Comparison of ENCODE assay signal across 8 mouse cellular contexts in genomic region chr8:119843444-119843843, GRCm38 (mm10). TPM values are rescaled to one million over a fixed set of nuclear protein-coding genes. Genes with fewer than 3 reads are reported as not detected.
A peak's percentile ranks its signal among the peaks of the same experiment; 100 is the strongest.
DNase-seq lines count a peak whose midpoint lies in the region; ATAC-seq and TF ChIP-seq lines count a peak whose summit lies in the region.

No protein-coding gene starts in this region.

- no peaks in the 10 kb centered on the region for H3K36me3 ChIP-seq in midbrain, embryonic 14.5 days (ENCODE audit: control insufficient read depth, insufficient read depth, low read length)
- no peaks in the 10 kb centered on the region for H3K36me3 ChIP-seq in midbrain, embryonic 13.5 days
- H3K36me3 ChIP-seq in liver, embryonic 13.5 days = no peaks in the 10 kb centered on the region

- ATAC-seq in midbrain, embryonic 14.5 days (ENCODE audit: low FRiP score, low TSS enrichment) = no peak
- ATAC-seq in midbrain, embryonic 13.5 days = no peak
- ATAC-seq in activated CD4-positive, CD25-positive, alpha-beta regulatory T cell, adult 4 months = peak; percentile 18
- ATAC-seq in inflammation-experienced regulatory T-cells, adult 6 months = peak; percentile 37
- no peak for ATAC-seq in liver, embryonic 13.5 days (ENCODE audit: low read depth)
- no peak for ATAC-seq in erythroid progenitor cell, adult 5-6 weeks (replicated peaks; ENCODE audit: low FRiP score, poor library complexity, severe bottlenecking)

- no peak overlapping the region for H3K4me2 ChIP-seq in midbrain, embryonic 14.5 days (ENCODE audit: low read length)
- H3K4me2 ChIP-seq in midbrain, embryonic 13.5 days (replicated peaks) = no peak overlapping the region
- no peak overlapping the region for H3K4me2 ChIP-seq in liver, embryonic 13.5 days

- no peak overlapping the region for H3K4me3 ChIP-seq in midbrain, embryonic 14.5 days (replicated peaks; ENCODE audit: low read depth, low read length)
- H3K4me3 ChIP-seq in midbrain, embryonic 13.5 days (replicated peaks) = no peak overlapping the region
- no peak overlapping the region for H3K4me3 ChIP-seq in cortical plate, adult 2 months (ENCODE audit: insufficient read depth, low read length)
- H3K4me3 ChIP-seq in liver, embryonic 13.5 days (replicated peaks) = no peak overlapping the region

- peak; percentile 90 for DNase-seq in midbrain, embryonic 14.5 days
- peak; percentile 52 for DNase-seq in liver, embryonic 13.5 days
- DNase-seq in right cerebral cortex, postnatal 10 days (ENCODE audit: low spot score in 2 of 2) = peak; percentile 82 to 87

- TF ChIP-seq POLR2A in cortical plate, adult 2 months (IDR thresholded peaks at IDR 0.05; ENCODE audit: extremely low read depth, insufficient read depth, low read length) = no peak

- no peaks in the 10 kb centered on the region for H3K27me3 ChIP-seq in midbrain, embryonic 14.5 days (ENCODE audit: control insufficient read depth, insufficient read depth, low read length)
- 0 out of 2 replicates have a peak, but pooled peaks cover 4% of the 10 kb centered on the region for H3K27me3 ChIP-seq in midbrain, embryonic 13.5 days
- H3K27me3 ChIP-seq in liver, embryonic 13.5 days = peaks cover 27% of the 10 kb centered on the region

- peak; percentile 81 for TF ChIP-seq CTCF in cortical plate, adult 2 months (IDR thresholded peaks at IDR 0.05; ENCODE audit: extremely low read depth, insufficient read depth, low read length)

- 3% methylated on average over 4 of the region's 4 CpGs for WGBS in midbrain, embryonic 14.5 days
- 0% methylated on average over 4 of the region's 4 CpGs for WGBS in midbrain, embryonic 13.5 days
- WGBS in liver, embryonic 13.5 days (ENCODE audit: insufficient replicate concordance) = 2% methylated on average over 4 of the region's 4 CpGs

- H3K4me1 ChIP-seq in midbrain, embryonic 14.5 days (ENCODE audit: control insufficient read depth, insufficient read depth, low read length) = peaks cover 19% of the 10 kb centered on the region
- peaks cover 25% of the 10 kb centered on the region for H3K4me1 ChIP-seq in midbrain, embryonic 13.5 days (replicated peaks)
- H3K4me1 ChIP-seq in cortical plate, adult 2 months (ENCODE audit: control insufficient read depth, insufficient read depth, low read length) = peaks cover 3% of the 10 kb centered on the region; the same call in 1 of the 2 replicates
- peaks cover 37% of the 10 kb centered on the region for H3K4me1 ChIP-seq in liver, embryonic 13.5 days (replicated peaks)

- H3K27ac ChIP-seq in midbrain, embryonic 14.5 days (replicated peaks; ENCODE audit: low read depth, low read length) = no peak overlapping the region
- H3K27ac ChIP-seq in midbrain, embryonic 13.5 days = no peak overlapping the region
- no peak overlapping the region for H3K27ac ChIP-seq in cortical plate, adult 2 months (ENCODE audit: insufficient read depth, low read length)
- no peak overlapping the region for H3K27ac ChIP-seq in liver, embryonic 13.5 days

- H3K9me3 ChIP-seq in midbrain, embryonic 14.5 days (ENCODE audit: control insufficient read depth, low read length) = no peaks in the 10 kb centered on the region
- H3K9me3 ChIP-seq in midbrain, embryonic 13.5 days = no peaks in the 10 kb centered on the region
- H3K9me3 ChIP-seq in liver, embryonic 13.5 days (replicated peaks) = no peaks in the 10 kb centered on the region

- H3K9ac ChIP-seq in midbrain, embryonic 14.5 days (replicated peaks; ENCODE audit: low read length) = no peak overlapping the region
- H3K9ac ChIP-seq in midbrain, embryonic 13.5 days (replicated peaks) = no peak overlapping the region
- H3K9ac ChIP-seq in liver, embryonic 13.5 days = no peak overlapping the region

RNA-seq across cellular contexts. Expression of gene Cotl1, which starts 3.1 kb away (rescaled TPM):
- polyA plus RNA-seq in midbrain, embryonic 14.5 days (2014; fragmentation: Nextera tagmentation; extraction: Ambion mirVana) = 291 and 381 TPM in 2 replicates
- polyA plus RNA-seq in midbrain, embryonic 13.5 days (2015; fragmentation: Nextera tagmentation; extraction: Ambion mirVana) = 79.8 and 105 TPM in 2 replicates
- 100 to 1,000 TPM; 219 to 262 TPM for polyA plus RNA-seq in activated CD4-positive, CD25-positive, alpha-beta regulatory T cell, adult 4 months (2017; shearing (Covaris generic))
- 80.4 and 97.9 TPM in 2 replicates for polyA plus RNA-seq in cortical plate, adult 2 months (2012; rRNA removed)
- 100 to 1,000 TPM; 181 to 242 (median 218) TPM for polyA plus RNA-seq in inflammation-experienced regulatory T-cells, adult 6 months (2017; shearing (Covaris generic))
- polyA plus RNA-seq in liver, embryonic 13.5 days (2015; fragmentation: Nextera tagmentation; extraction: Ambion mirVana) = 28.7 and 32.8 TPM in 2 replicates
- 17.2 and 53.0 TPM in 2 replicates for total RNA-seq in erythroid progenitor cell, adult 5-6 weeks (2015; ENCODE audit: low replicate concordance)
- total RNA-seq in erythroid progenitor cell, adult 5-6 weeks (2017; ENCODE audit: low replicate concordance) = 60.7 and 71.3 TPM in 2 replicates

RNA-seq across cellular contexts. Expression of gene Klhl36, which starts 18.6 kb away (rescaled TPM):
- 14.0 and 18.1 TPM in 2 replicates for polyA plus RNA-seq in midbrain, embryonic 14.5 days (2014; fragmentation: Nextera tagmentation; extraction: Ambion mirVana)
- polyA plus RNA-seq in midbrain, embryonic 13.5 days (2015; fragmentation: Nextera tagmentation; extraction: Ambion mirVana) = 12.7 and 13.0 TPM in 2 replicates
- 1 to 10 TPM; 5.6 to 8.1 TPM for polyA plus RNA-seq in activated CD4-positive, CD25-positive, alpha-beta regulatory T cell, adult 4 months (2017; shearing (Covaris generic))
- polyA plus RNA-seq in cortical plate, adult 2 months (2012; rRNA removed) = 7.4 and 8.7 TPM in 2 replicates
- polyA plus RNA-seq in inflammation-experienced regulatory T-cells, adult 6 months (2017; shearing (Covaris generic)) = 1 to 10 TPM; 6.8 to 8.0 (median 7.1) TPM
- polyA plus RNA-seq in liver, embryonic 13.5 days (2015; fragmentation: Nextera tagmentation; extraction: Ambion mirVana) = 4.9 and 5.1 TPM in 2 replicates
- total RNA-seq in erythroid progenitor cell, adult 5-6 weeks (2015; ENCODE audit: low replicate concordance) = 1.1 TPM in 1 of 2 replicates, not detected in the other
- 1.8 and 2.3 TPM in 2 replicates for total RNA-seq in erythroid progenitor cell, adult 5-6 weeks (2017; ENCODE audit: low replicate concordance)

Comparison
In these comparisons a context has a peak if more than half of its experiments do, and no peak if none do; other contexts are left out.
1. ATAC-seq: peak in activated CD4-positive, CD25-positive, alpha-beta regulatory T cell, adult 4 months (single experiment) and inflammation-experienced regulatory T-cells, adult 6 months (single experiment); none in midbrain, embryonic 14.5 days (single experiment), midbrain, embryonic 13.5 days (single experiment), liver, embryonic 13.5 days (single experiment) and erythroid progenitor cell, adult 5-6 weeks (single experiment).
2. Peak in every context shown above with its lines, with median percentiles within 50 percentile points of each other: DNase-seq.